8 mouse cellular contexts compared by ENCODE assay signal in genomic region chr11:3151358-3151757, GRCm38 (mm10). TPM values are rescaled to one million over a fixed set of nuclear protein-coding genes. Genes with fewer than 3 reads are reported as not detected.
DNase-seq lines count a peak whose midpoint lies in the region; ATAC-seq and TF ChIP-seq lines count a peak whose summit lies in the region.
"Not testable (repeated sequence)": the region's sequence is repeated elsewhere in the genome, so short reads cannot be mapped to it uniquely, and the experiment has no call there.

No protein-coding gene starts in this region.

- H3K4me1 ChIP-seq in hindbrain, embryonic 14.5 days (replicated peaks; ENCODE audit: control insufficient read depth, insufficient read depth, low read length); kidney, embryonic 16.5 days (ENCODE audit: insufficient read depth, low read length); liver, postnatal 0 days (ENCODE audit: insufficient read depth); midbrain, embryonic 13.5 days (replicated peaks); stomach, embryonic 16.5 days (ENCODE audit: control insufficient read depth, insufficient read depth, low read length): not testable (repeated sequence)

- H3K27ac ChIP-seq in hindbrain, embryonic 14.5 days; kidney, embryonic 16.5 days (ENCODE audit: low read length); liver, postnatal 0 days (ENCODE audit: low read depth); midbrain, embryonic 13.5 days; stomach, embryonic 16.5 days (ENCODE audit: low read length): not testable (repeated sequence)

- H3K9me3 ChIP-seq in hindbrain, embryonic 14.5 days (ENCODE audit: control insufficient read depth, low read length): peaks cover 16% of the 10 kb centered on the region
- H3K9me3 ChIP-seq in kidney, embryonic 16.5 days (ENCODE audit: low read length): peaks cover 13% of the 10 kb centered on the region
- H3K9me3 ChIP-seq in liver, postnatal 0 days (ENCODE audit: low read length); stomach, embryonic 16.5 days (replicated peaks; ENCODE audit: control insufficient read depth, low read length): not testable (repeated sequence)
- peaks cover 13% of the 10 kb centered on the region for H3K9me3 ChIP-seq in midbrain, embryonic 13.5 days

- H3K27me3 ChIP-seq in hindbrain, embryonic 14.5 days (ENCODE audit: control insufficient read depth, insufficient read depth, low read length); kidney, embryonic 16.5 days (ENCODE audit: insufficient read depth, low read length); liver, postnatal 0 days (ENCODE audit: insufficient read depth, low read length); midbrain, embryonic 13.5 days; stomach, embryonic 16.5 days (ENCODE audit: control insufficient read depth, insufficient read depth, low read length): not testable (repeated sequence)

- peak; percentile 36 for DNase-seq in 3134 (ENCODE audit: extremely low read depth, insufficient read length, low spot score)
- peak; percentile 43 to 58 for DNase-seq in gastrocnemius, postnatal 4 days (ENCODE audit: low spot score in 2 of 2)
- not testable (repeated sequence) for DNase-seq in hindbrain, embryonic 14.5 days (ENCODE audit: low spot score); liver, postnatal 0 days

- ATAC-seq in cerebellum, adult (ENCODE audit: insufficient number of reproducible peaks, low FRiP score, low TSS enrichment): 0 out of 2 replicates have a peak, but pooled peaks have one; percentile 27
- peak; percentile 32; the same call in 1 of the 2 replicates for ATAC-seq in hindbrain, embryonic 14.5 days (ENCODE audit: low FRiP score)
- ATAC-seq in kidney, embryonic 16.5 days (ENCODE audit: low FRiP score, low TSS enrichment): peak; percentile 47; the same call in 1 of the 2 replicates
- ATAC-seq in liver, postnatal 0 days: 0 out of 2 replicates have a peak, but pooled peaks have one; percentile 5
- peak; percentile 31 for ATAC-seq in midbrain, embryonic 13.5 days
- ATAC-seq in stomach, embryonic 16.5 days (ENCODE audit: insufficient read depth, low FRiP score): 0 out of 2 replicates have a peak, but pooled peaks have one; percentile 24

- not testable (repeated sequence) for TF ChIP-seq EP300 in liver, postnatal 0 days (IDR thresholded peaks at IDR 0.05; ENCODE audit: low read depth)

- H3K4me3 ChIP-seq in hindbrain, embryonic 14.5 days (replicated peaks; ENCODE audit: low read length); kidney, embryonic 16.5 days (ENCODE audit: low read length); liver, postnatal 0 days (ENCODE audit: low read depth, low read length); midbrain, embryonic 13.5 days (replicated peaks); stomach, embryonic 16.5 days (replicated peaks; ENCODE audit: low read length): not testable (repeated sequence)

- WGBS in hindbrain, embryonic 14.5 days: 91% methylated on average over 4 of the region's 4 CpGs
- WGBS in kidney, embryonic 16.5 days: 90% methylated on average over 4 of the region's 4 CpGs
- 80% methylated on average over 4 of the region's 4 CpGs for WGBS in liver, postnatal 0 days (ENCODE audit: insufficient replicate concordance)
- 94% methylated on average over 4 of the region's 4 CpGs for WGBS in midbrain, embryonic 13.5 days
- WGBS in stomach, embryonic 16.5 days: 90% methylated on average over 4 of the region's 4 CpGs

- not testable (repeated sequence) for TF ChIP-seq CTCF in liver, postnatal 0 days (IDR thresholded peaks at IDR 0.05; ENCODE audit: low read depth)

- not testable (repeated sequence) for H3K4me2 ChIP-seq in hindbrain, embryonic 14.5 days (replicated peaks); kidney, embryonic 16.5 days (replicated peaks; ENCODE audit: low read depth, low read length); liver, postnatal 0 days (ENCODE audit: low read depth, low read length); midbrain, embryonic 13.5 days (replicated peaks); stomach, embryonic 16.5 days (ENCODE audit: low read depth, low read length)

- not testable (repeated sequence) for H3K9ac ChIP-seq in hindbrain, embryonic 14.5 days; kidney, embryonic 16.5 days (replicated peaks; ENCODE audit: low read length); liver, postnatal 0 days (replicated peaks); midbrain, embryonic 13.5 days (replicated peaks); stomach, embryonic 16.5 days (ENCODE audit: low read length)

- H3K36me3 ChIP-seq in hindbrain, embryonic 14.5 days (replicated peaks; ENCODE audit: control insufficient read depth, insufficient read depth); liver, postnatal 0 days (replicated peaks; ENCODE audit: insufficient read depth, low read length); stomach, embryonic 16.5 days (ENCODE audit: control insufficient read depth, insufficient read depth, low read length): not testable (repeated sequence)
- H3K36me3 ChIP-seq in kidney, embryonic 16.5 days (ENCODE audit: insufficient read depth, low read length): peaks cover 11% of the 10 kb centered on the region
- peaks cover 18% of the 10 kb centered on the region for H3K36me3 ChIP-seq in midbrain, embryonic 13.5 days

RNA-seq across cellular contexts. Expression of gene Sfi1, which starts 41.9 kb away (rescaled TPM):
- total RNA-seq in gastrocnemius, postnatal 4 days (2021): 10 to 100 TPM; 39.0 to 41.7 TPM
- polyA plus RNA-seq in hindbrain, embryonic 14.5 days (2014; fragmentation: Nextera tagmentation; extraction: Ambion mirVana): 11.3 and 11.9 TPM in 2 replicates
- polyA plus RNA-seq in kidney, embryonic 16.5 days (2015; fragmentation: Nextera tagmentation; extraction: Ambion mirVana): 15.2 and 20.7 TPM in 2 replicates
- polyA plus RNA-seq in liver, postnatal 0 days (2015; fragmentation: Nextera tagmentation; extraction: Ambion mirVana): 2.3 and 3.1 TPM in 2 replicates
- polyA plus RNA-seq in midbrain, embryonic 13.5 days (2015; fragmentation: Nextera tagmentation; extraction: Ambion mirVana): 17.9 and 18.6 TPM in 2 replicates
- polyA plus RNA-seq in stomach, embryonic 16.5 days (2015; fragmentation: Nextera tagmentation; extraction: Ambion mirVana): 14.6 and 15.3 TPM in 2 replicates

RNA-seq across cellular contexts. Expression of gene Eif4enif1, which starts 50.8 kb away (rescaled TPM):
- total RNA-seq in gastrocnemius, postnatal 4 days (2021): 10 to 100 TPM; 45.8 to 53.6 TPM
- 48.7 and 54.0 TPM in 2 replicates for polyA plus RNA-seq in hindbrain, embryonic 14.5 days (2014; fragmentation: Nextera tagmentation; extraction: Ambion mirVana)
- polyA plus RNA-seq in kidney, embryonic 16.5 days (2015; fragmentation: Nextera tagmentation; extraction: Ambion mirVana): 47.8 and 49.5 TPM in 2 replicates
- 12.6 and 14.9 TPM in 2 replicates for polyA plus RNA-seq in liver, postnatal 0 days (2015; fragmentation: Nextera tagmentation; extraction: Ambion mirVana)
- 54.4 and 55.6 TPM in 2 replicates for polyA plus RNA-seq in midbrain, embryonic 13.5 days (2015; fragmentation: Nextera tagmentation; extraction: Ambion mirVana)
- 38.4 and 38.9 TPM in 2 replicates for polyA plus RNA-seq in stomach, embryonic 16.5 days (2015; fragmentation: Nextera tagmentation; extraction: Ambion mirVana)
